Mouse (Mus musculus) kidney, postnatal 10 days (tissue): Measurements from ENCODE around the gene Zfp335.
"Not testable (repeated sequence)": the region's sequence is repeated elsewhere in the genome, so short reads cannot be mapped to it uniquely, and the experiment has no call there.

ENCODE experiments used
- DNase-seq: peaks from one replicate; pipeline ENCODE4 v3.0.0; 2021; ENCODE audit warnings: mixed read lengths

The Zfp335 gene

DNA sequence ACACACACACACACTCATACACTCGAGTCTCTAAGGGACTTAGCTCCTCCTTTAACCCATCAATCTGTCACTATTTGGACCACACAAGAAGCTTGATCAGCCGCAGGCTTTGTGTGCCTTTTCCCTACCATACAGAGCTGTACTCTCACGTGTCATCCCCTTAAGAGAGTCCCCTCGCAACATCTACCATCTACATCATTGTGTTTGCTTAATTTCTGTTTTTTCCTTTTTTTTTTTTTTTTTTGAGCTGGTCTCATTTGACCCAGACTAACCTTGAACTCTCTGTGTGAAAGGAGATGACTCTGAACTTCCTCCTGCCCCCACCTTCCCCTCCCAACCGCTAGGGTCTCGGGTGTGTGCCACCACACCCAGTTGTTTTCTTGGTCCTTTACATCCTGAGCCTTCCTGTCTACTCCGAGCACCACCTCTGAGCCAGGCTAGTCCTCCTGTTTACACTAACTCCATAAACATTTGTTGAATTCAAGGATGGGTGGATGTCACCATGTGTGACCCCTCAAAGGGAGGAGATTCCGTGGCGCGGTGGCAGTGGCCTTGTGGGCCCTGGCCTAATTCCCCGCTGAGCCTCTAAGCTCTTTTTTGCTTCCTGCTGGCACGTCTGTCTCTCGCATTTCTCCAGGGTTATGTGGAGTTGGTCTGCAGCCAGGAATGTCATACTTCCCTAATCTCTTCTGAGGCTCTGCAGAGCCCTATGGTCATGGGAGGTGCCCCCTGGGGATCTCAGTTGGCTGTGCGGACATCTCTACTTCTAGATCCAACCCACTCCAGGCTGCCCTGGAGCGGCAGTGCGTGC is 44.6 kb downstream of the Zfp335 start:
- DNase-seq: peak; percentile 76

DNA sequence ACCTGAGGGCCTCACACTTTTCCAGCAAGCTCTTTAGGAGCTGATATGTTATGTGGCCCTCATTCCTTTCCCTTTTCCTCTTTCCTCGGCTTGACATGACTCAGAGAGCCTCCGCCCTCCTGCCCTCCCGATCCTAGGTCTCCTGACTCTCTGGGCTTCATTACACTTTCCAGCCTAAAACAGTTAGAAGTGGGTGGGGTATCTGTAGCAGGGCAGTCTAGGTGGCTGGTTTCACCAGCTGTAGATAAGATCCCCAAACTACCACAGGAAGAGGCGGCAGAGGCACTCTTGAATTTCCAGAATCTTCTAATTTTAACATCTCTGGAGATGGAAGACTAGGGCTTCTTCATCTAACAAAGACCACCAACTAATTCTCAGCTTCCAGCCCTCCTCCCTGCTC is 47.0 kb downstream of the Zfp335 start:
- no peak for DNase-seq

DNA sequence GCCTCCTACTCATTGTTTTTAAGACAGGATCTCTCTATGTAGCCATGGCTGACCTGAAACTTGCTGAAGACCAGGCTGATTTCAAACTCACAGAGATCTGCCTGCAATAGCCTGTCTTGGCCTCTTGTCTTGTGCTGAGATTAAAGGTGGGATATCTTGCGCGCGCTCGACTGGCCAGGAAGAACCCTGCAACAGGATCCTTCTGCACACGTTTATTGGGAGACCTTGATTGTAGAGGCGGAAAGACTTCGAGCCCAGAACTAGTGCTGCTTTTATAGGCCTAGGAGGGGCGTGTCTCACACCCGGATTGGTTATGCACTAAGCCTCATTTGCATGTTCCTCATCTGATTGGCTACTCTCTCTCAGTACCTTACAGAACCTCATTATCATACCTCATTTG is 48.1 kb downstream of the Zfp335 start:
- DNase-seq: not testable (repeated sequence)

DNA sequence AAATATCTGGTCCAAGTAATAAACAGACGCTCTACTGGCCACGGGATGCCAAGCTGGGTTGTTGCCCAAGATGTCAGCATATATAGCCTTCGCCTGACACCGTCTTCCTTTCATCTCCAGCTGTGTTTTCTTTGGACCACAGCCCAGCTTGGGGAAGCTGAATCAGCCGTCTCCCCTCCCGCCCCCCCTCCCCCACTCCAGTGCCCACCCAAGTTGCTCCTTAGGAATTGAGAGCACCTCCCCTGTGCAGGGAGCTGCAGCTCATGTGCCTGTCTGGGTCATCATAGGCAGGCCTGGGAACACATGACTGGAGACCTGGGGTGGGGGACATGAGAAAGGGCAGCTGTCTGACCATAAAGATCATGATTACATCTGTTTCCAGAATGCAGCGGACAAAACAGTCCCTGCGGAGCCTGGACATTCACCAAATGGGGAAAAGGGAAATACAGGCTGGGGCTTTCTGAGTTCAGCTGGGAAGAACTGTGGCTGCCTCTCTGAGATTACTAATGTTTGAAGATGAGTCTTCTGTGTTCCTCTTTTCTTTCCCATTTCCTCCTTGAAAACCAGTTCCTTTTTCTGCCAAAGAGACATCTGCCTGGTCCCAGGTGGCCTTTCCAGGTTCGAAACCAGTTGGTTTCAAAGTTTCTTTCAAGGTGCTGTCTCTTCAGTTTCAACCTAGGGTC is 49.2 kb downstream of the Zfp335 start:
- peak; percentile 94 for DNase-seq

DNA sequence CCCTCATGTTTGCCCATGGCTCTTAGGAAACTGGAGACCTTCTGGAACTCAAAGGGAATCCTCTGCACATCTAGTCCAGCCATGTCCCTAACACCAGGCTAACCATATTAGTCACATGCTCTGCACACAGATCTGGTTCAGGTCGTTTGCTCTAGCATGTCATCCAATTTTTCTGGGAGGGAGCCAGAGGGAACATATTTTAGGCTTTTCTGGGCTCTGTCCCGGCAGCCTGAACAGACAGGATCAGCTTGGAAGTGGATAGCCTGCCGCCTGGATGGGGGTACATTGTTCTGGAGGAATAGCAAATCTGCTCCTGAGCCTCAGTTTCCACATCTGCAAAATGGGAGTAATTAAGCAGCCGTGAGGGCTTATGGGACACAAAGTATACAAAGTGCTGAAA is 50.5 kb downstream of the Zfp335 start:
- no peak for DNase-seq

DNA sequence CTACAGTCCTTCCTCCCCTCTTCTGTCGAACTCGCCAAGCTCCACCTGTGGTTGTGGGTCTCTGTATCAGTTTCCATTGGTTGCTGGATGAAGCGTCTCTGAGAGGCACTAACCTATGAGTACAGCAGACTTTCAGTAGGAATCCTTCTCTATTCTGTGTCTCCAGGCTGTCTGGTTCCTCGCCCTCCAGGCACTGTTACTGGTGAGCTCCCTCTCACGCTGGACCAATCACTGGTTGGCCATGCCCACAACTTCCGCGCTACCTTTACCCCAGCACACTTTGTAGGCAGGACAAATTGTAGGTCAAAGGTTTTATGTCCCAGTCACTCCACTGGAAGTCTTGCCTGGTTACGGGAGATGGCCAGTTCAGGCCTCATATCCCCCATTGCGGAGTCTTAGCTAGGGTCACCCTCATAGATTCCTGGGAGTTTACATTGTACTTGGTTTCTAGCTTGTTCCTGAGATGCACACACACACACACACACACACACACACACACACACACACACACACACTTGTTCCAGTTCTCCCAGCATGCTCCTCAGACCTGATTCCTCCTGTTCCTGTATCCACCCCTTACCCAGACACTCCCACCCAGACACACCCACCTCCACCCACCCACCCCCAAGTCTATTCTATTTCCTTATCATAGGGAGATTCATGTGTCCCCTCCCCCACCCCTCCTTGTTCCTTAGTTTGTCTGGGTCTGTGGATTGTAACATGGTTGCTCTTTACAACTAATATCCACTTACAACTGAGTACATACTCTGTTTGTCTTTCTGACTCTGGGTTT is 51.7 kb downstream of the Zfp335 start:
- peak; percentile 57 for DNase-seq

DNA sequence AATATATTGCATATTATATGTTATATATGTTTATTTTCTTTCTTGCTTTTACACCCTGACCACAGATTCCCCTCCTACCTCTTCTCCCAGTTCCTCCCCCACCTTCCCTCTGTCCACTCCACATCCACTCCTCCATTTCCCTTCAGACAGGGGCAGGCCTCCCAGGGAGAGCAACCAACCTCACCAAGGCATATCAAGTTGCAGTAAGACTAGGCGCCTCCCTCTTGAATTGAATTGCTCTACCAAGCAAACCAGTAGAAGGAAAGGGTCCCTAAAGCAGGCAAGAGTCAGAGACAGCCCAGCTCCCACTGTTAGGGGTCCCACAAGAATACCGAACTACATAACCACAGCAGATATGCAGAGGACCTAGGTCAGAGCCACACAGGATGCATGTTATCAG is 52.4 kb downstream of the Zfp335 start:
- no peak for DNase-seq

DNA sequence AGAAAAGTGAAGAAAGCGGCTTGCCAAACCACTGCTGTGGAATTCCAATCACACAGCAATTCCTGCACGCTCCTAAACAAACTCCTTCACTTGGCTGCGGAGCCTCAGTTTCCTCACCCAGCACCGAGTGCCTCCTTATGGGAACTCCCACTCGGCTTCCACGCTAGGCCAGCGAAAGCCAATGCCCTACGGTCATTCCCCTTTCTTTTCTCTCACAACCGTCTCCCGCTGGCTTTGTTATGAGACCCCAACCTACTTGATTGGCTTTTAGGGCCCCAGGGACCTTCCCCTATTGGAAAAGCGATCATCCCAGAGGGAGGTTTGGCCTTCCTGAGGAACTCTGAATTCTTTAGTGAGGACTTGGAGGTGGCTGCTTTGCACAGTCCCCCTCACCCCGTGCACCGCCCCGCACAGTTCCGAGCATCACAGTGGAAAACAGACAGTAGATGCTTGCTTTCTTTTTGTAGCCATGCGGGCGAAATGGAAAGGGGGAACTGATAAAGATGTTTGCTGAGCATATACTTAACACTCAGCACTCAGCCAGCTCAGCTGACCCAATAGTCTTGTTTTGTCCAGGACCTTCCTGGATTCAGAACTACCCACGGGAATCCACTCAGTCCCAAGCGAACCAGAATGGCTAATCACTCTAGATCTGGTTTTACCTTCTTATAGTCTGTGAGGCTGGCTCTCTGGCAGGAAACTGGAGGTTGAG is 53.6 kb downstream of the Zfp335 start:
- DNase-seq: no peak

DNA sequence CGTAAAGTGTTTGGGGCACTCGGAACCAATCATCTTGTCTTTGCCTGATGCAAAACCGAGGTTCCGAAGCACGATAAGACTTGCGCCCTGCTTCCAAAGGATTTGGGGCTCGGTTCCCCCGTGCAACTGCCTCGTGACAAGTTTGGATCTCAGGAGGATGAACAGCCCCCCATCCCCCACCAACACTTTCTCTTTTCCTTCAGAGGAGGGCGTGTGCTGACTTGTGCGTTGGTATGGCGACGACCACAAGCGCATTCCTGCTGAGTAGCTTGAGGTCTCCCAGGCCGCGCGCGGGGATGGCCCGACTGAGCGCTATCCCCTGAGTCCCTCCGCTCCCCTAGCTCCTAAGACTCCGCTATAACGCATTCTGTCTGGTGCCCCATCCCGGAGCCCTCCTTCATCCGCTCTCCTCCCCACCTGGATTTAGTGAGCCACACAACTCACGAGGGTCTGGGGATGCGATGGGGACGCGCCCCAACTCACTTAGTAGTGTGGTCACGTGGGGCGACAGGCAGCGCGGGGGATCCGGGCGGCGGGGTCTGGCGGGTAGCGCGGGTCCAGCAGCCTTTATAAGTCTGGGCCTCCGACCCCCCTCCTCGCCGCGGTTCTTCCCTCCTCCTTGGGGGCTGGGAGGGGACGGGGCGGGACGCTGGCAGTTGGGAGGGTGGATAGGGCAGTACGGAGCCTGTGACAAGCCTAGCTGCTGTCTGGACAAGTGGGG is 54.3 kb downstream of the Zfp335 start, which contains the start of gene Pltp:
Gene Pltp (minus strand): TSS at position 611 of the 721 bp plus-strand sequence.
- peak; percentile 83 for DNase-seq

DNA sequence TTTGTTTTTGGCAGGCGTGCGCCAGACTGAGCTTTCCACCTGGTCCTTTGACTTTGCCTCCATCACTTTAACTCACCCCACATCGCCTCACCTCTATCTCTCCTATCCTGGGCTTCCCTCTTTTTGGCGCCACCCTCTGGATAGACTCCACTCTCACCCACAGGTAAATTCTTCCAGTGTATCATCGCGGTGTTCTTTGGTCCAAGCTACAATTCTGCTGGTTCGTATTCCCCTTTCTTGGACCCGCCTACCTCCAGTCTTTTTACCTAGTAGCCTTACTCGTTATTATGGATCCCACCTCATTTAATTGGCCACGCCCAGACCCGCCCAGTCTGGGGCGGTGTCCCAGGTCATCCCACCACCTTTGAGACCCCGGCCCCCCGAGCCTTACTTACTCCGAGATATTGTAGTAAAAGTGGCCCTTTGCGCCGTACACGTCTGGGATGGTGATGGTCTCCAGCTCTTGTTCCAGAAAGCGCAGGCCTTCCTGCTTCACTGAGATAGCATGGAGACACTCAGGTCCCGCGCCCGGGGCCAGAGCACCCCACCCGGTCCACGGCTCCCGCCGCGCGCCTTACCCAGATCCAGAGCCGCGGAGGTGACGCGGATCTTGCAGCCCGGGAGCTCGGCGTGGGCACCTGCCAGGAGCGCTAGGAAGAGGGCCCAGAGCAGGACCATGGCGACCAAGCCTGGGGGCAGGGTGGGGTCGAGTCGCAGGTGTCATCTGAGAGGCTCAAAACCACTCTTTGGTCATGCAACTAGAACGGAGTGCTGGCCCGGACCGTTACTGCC is 55.1 kb downstream of the Zfp335 start:
- peak; percentile 42 for DNase-seq

DNA sequence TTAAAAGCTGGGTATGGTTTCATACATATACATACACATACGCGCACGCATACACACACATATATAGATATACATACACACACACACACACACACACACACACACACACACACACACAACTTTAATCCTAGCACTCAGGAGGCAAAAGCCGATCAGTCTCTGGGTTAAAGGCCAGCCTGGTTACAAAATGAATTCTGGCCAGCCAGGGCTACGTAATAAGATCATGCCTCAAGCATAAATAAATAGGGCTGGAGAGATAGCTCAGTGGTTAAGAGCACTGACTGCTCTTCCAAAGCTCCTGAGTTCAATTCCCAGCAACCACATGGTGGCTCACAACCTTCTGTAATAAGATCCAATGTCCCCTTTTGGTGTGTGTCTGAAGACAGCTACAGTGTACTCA is 56.0 kb downstream of the Zfp335 start:
- not testable (repeated sequence) for DNase-seq

DNA sequence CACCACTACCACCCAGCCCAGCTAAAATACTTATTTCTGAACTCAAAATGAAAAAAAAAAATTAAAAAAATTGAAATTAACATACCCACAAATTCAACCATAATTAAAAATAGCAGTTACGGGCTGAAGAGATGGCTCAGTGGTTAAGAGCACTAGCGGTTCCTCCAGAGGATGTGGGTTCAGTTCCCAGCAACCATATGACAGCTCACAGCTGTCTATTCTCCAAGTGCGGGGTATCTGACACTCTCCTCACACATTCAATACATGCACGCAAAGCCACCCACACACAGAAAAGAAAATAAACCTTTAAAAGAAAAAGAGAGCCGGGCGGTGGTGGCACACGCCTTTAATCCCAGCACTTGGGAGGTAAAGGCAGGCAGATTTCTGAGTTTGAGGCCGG is 61.5 kb downstream of the Zfp335 start:
- DNase-seq: no peak

DNA sequence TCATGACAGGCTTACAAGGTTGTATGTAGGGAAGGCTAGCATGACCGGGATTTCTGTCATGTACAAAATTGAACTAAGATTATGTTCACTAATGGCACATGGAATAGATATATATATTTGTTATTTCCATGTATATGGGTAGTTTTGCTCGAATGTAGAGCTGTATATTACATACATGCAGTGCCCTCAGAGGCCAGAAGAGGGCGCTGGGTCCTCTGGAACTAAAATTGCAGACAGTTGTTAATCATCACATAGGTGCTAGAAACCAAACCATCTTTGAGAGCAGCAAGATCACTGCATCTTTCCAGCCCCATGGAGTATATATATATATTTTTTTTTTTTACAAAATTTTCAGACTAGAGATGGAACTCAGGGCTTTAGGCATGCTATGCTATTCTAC is 65.8 kb downstream of the Zfp335 start:
- no peak for DNase-seq
